Mouse (Mus musculus) liver, embryonic 13.5 days (tissue): Measurements from ENCODE around the gene Impdh1. TPM values are rescaled to one million over a fixed set of nuclear protein-coding genes. Genes with fewer than 3 reads are reported as not detected.

Experiments used
- ATAC-seq: fragments of 200-750 bp; cut with Nextera tagmentation; 2 replicates; pipeline ENCODE4 v1.8.0; 2017; ENCODE audit warnings: low read depth, mild to moderate bottlenecking, moderate number of reproducible peaks, moderate library complexity
- DNase-seq: peaks from one replicate; pipeline ENCODE4 v3.0.0; 2022
- H3K27ac ChIP-seq: fragments of 300-500 bp; sonication (generic); 2 replicates; pipeline ENCODE4 v1.5.1; 2015; ENCODE audit warnings: moderate library complexity, mild to moderate bottlenecking, inconsistent platforms
- H3K27me3 ChIP-seq: fragments of 300-500 bp; sonication (generic); 2 replicates; pipeline ENCODE4 v1.6.1; 2015; ENCODE audit warnings: mild to moderate bottlenecking, inconsistent platforms
- H3K36me3 ChIP-seq: fragments of 300-500 bp; sonication (generic); 2 replicates; pipeline ENCODE4 v1.6.1; 2015; ENCODE audit warnings: mild to moderate bottlenecking, inconsistent platforms
- H3K4me1 ChIP-seq: fragments of 300-500 bp; sonication (generic); replicated peaks from 2 replicates; pipeline ENCODE4 v1.6.1; 2015; ENCODE audit warnings: inconsistent platforms
- H3K4me2 ChIP-seq: fragments of 300-500 bp; sonication (generic); 2 replicates; pipeline ENCODE4 v1.6.1; 2015; ENCODE audit warnings: inconsistent platforms, mild to moderate bottlenecking, moderate library complexity
- H3K4me3 ChIP-seq: fragments of 300-500 bp; sonication (generic); replicated peaks from 2 replicates; pipeline ENCODE4 v1.5.1; 2015; ENCODE audit warnings: mild to moderate bottlenecking, inconsistent platforms
- H3K9ac ChIP-seq: fragments of 300-500 bp; sonication (generic); 2 replicates; pipeline ENCODE4 v1.6.1; 2015; ENCODE audit warnings: mild to moderate bottlenecking, inconsistent platforms
- H3K9me3 ChIP-seq: fragments of 300-500 bp; sonication (generic); replicated peaks from 2 replicates; pipeline ENCODE4 v1.6.1; 2016; ENCODE audit warnings: inconsistent platforms
- WGBS: fragments of 180-500 bp; shearing (Covaris S2); methylation state at CpG from one replicate; pipeline ENCODE4 v1.1.7; 2015; ENCODE audit not compliant: insufficient replicate concordance; 5-methylcytosine and 5-hydroxymethylcytosine counted together
- polyA plus RNA-seq: library from polyadenylated mRNA; unstranded; fragments of >200 nt; fragmentation: Nextera tagmentation; extraction: Ambion mirVana; gene quantifications from 2 replicates; pipeline ENCODE4 v1.2.1, GENCODE M21; 2015

The Impdh1 gene
- polyA plus RNA-seq, 1 experiment from 2014 or later: 9.5 TPM

GRCm38 (mm10) chr6:29211806-29212492 is 4.2 kb downstream of the Impdh1 start:
- no peaks in the 10 kb centered on the region for H3K9me3 ChIP-seq
- H3K36me3 ChIP-seq: peaks cover under 1% of the 10 kb centered on the region; the same call in 1 of the 2 replicates
- H3K9ac ChIP-seq: peak overlapping the region; percentile 71
- peaks cover 45% of the 10 kb centered on the region for H3K4me1 ChIP-seq
- H3K27ac ChIP-seq: no peak overlapping the region
- under 1% methylated on average over 66 of the region's 66 CpGs for WGBS
- peak overlapping the region; percentile 92 for H3K4me2 ChIP-seq
- DNase-seq: peak; percentile 66
- peaks cover 60% of the 10 kb centered on the region for H3K27me3 ChIP-seq
- peak overlapping the region; percentile 64 for H3K4me3 ChIP-seq
- ATAC-seq: peak; percentile 68

GRCm38 (mm10) chr6:29211146-29211545 is 5.0 kb downstream of the Impdh1 start:
- DNase-seq (no peak), ATAC-seq (no peak)
- 15% methylated on average over 7 of the region's 7 CpGs for WGBS
- H3K36me3 ChIP-seq: peaks cover 4% of the 10 kb centered on the region; the same call in 1 of the 2 replicates
- peak overlapping the region; percentile 92 for H3K4me2 ChIP-seq
- H3K9ac ChIP-seq: peak overlapping the region; percentile 71
- peaks cover 41% of the 10 kb centered on the region for H3K4me1 ChIP-seq
- no peak overlapping the region for H3K27ac ChIP-seq
- peak overlapping the region; percentile 64; the same call in 1 of the 2 replicates for H3K4me3 ChIP-seq
- H3K9me3 ChIP-seq: no peaks in the 10 kb centered on the region
- H3K27me3 ChIP-seq: peaks cover 54% of the 10 kb centered on the region

GRCm38 (mm10) chr6:29210231-29210936 is 5.8 kb downstream of the Impdh1 start:
- ATAC-seq: no peak
- Histone ChIP-seq H3K9ac (no peak overlapping the region), H3K4me3 (no peak overlapping the region), H3K27ac (no peak overlapping the region), H3K36me3 (peaks cover 7% of the 10 kb centered on the region; the same call in 1 of the 2 replicates), H3K4me2 (no peak overlapping the region), H3K4me1 (peaks cover 33% of the 10 kb centered on the region), H3K27me3 (peaks cover 46% of the 10 kb centered on the region), H3K9me3 (no peaks in the 10 kb centered on the region)
- no peak for DNase-seq
- WGBS: 57% methylated on average over 9 of the region's 9 CpGs

GRCm38 (mm10) chr6:29208178-29208577 is 8.0 kb downstream of the Impdh1 start:
- ATAC-seq: no peak
- H3K9me3 ChIP-seq: no peaks in the 10 kb centered on the region
- no peak for DNase-seq
- 46% methylated on average over 5 of the region's 5 CpGs for WGBS
- peaks cover 20% of the 10 kb centered on the region for H3K4me1 ChIP-seq
- no peak overlapping the region for H3K4me2 ChIP-seq
- H3K27ac ChIP-seq: no peak overlapping the region
- no peak overlapping the region for H3K4me3 ChIP-seq
- peaks cover 7% of the 10 kb centered on the region; the same call in 1 of the 2 replicates for H3K36me3 ChIP-seq
- H3K27me3 ChIP-seq: peaks cover 24% of the 10 kb centered on the region
- H3K9ac ChIP-seq: no peak overlapping the region

GRCm38 (mm10) chr6:29207017-29207416 is 9.1 kb downstream of the Impdh1 start:
- H3K4me2 ChIP-seq: no peak overlapping the region
- H3K9ac ChIP-seq: no peak overlapping the region
- H3K4me1 ChIP-seq: peaks cover 15% of the 10 kb centered on the region
- H3K36me3 ChIP-seq: peaks cover 7% of the 10 kb centered on the region; the same call in 1 of the 2 replicates
- 64% methylated on average over 5 of the region's 5 CpGs for WGBS
- no peak for ATAC-seq
- no peak overlapping the region for H3K27ac ChIP-seq
- H3K9me3 ChIP-seq: no peaks in the 10 kb centered on the region
- no peak for DNase-seq
- peaks cover 15% of the 10 kb centered on the region for H3K27me3 ChIP-seq
- H3K4me3 ChIP-seq: no peak overlapping the region

- Histone ChIP-seq H3K36me3 (peaks cover 7% of the 10 kb centered on the region; the same call in 1 of the 2 replicates), H3K27ac (no peak overlapping the region), H3K9me3 (no peaks in the 10 kb centered on the region), H3K4me2 (no peak overlapping the region), H3K27me3 (peaks cover 5% of the 10 kb centered on the region; the same call in 1 of the 2 replicates), H3K9ac (no peak overlapping the region), H3K4me1 (peaks cover 6% of the 10 kb centered on the region), H3K4me3 (no peak overlapping the region)
- DNase-seq: no peak
- 77% methylated on average over 10 of the region's 10 CpGs for WGBS
- ATAC-seq: no peak
Measured at GRCm38 (mm10) chr6:29206006-29206405, 10.2 kb downstream of the Impdh1 start.

GRCm38 (mm10) chr6:29204932-29205614 is 11.1 kb downstream of the Impdh1 start:
- Histone ChIP-seq H3K36me3 (peaks cover 7% of the 10 kb centered on the region; the same call in 1 of the 2 replicates), H3K27me3 (no peaks in the 10 kb centered on the region; the same call in 1 of the 2 replicates), H3K27ac (no peak overlapping the region), H3K4me2 (no peak overlapping the region), H3K9ac (no peak overlapping the region), H3K4me3 (no peak overlapping the region), H3K4me1 (0 out of 2 replicates have a peak, but pooled peaks cover 3% of the 10 kb centered on the region), H3K9me3 (no peaks in the 10 kb centered on the region)
- 45% methylated on average over 15 of the region's 15 CpGs for WGBS
- ATAC-seq (no peak), DNase-seq (no peak)

GRCm38 (mm10) chr6:29203861-29204585 is 12.1 kb downstream of the Impdh1 start:
- Histone ChIP-seq H3K36me3 (peaks cover 7% of the 10 kb centered on the region; the same call in 1 of the 2 replicates), H3K9ac (no peak overlapping the region), H3K4me2 (no peak overlapping the region), H3K4me1 (peaks cover 7% of the 10 kb centered on the region), H3K27ac (no peak overlapping the region), H3K9me3 (no peaks in the 10 kb centered on the region), H3K4me3 (no peak overlapping the region), H3K27me3 (peaks cover 8% of the 10 kb centered on the region)
- WGBS: 61% methylated on average over 6 of the region's 6 CpGs
- DNase-seq (no peak), ATAC-seq (no peak)

- 83% methylated on average over 13 of the region's 13 CpGs for WGBS
- no peak for DNase-seq
Measured at GRCm38 (mm10) chr6:29203096-29203495, 13.1 kb downstream of the Impdh1 start.

GRCm38 (mm10) chr6:29201988-29202387 is 14.2 kb downstream of the Impdh1 start:
- Histone ChIP-seq H3K27ac (no peak overlapping the region), H3K4me3 (no peak overlapping the region), H3K36me3 (peaks cover 7% of the 10 kb centered on the region; the same call in 1 of the 2 replicates), H3K4me2 (no peak overlapping the region), H3K9me3 (no peaks in the 10 kb centered on the region), H3K9ac (no peak overlapping the region), H3K4me1 (peaks cover 12% of the 10 kb centered on the region), H3K27me3 (peaks cover 23% of the 10 kb centered on the region)
- ATAC-seq (no peak), DNase-seq (no peak)
- 71% methylated on average over 8 of the region's 8 CpGs for WGBS

More at GRCm38 (mm10) chr6:29203096-29203495, 13.1 kb downstream of the Impdh1 start:
- Histone ChIP-seq H3K4me3 (no peak overlapping the region), H3K9ac (no peak overlapping the region), H3K27me3 (peaks cover 12% of the 10 kb centered on the region), H3K9me3 (no peaks in the 10 kb centered on the region), H3K4me1 (peaks cover 12% of the 10 kb centered on the region), H3K4me2 (no peak overlapping the region), H3K36me3 (peaks cover 7% of the 10 kb centered on the region; the same call in 1 of the 2 replicates), H3K27ac (no peak overlapping the region)
- no peak for ATAC-seq
